Mouse (Mus musculus): Measurements from ENCODE around the gene Hspa1l. TPM values are rescaled to one million over a fixed set of nuclear protein-coding genes. Genes with fewer than 3 reads are reported as not detected.
"Not testable (repeated sequence)": the region's sequence is repeated elsewhere in the genome, so short reads cannot be mapped to it uniquely, and the experiment has no call there.

Hspa1l gene
- 1 to 10 TPM in 1 of 2 experiments, under 1 TPM in 1; 0.17 to 1.3 TPM for polyA plus RNA-seq (2017; shearing (Covaris generic))

GRCm38 (mm10) chr17:34972069-34972749 is at the start of gene Hspa1l, which contains the start of gene Hspa1a:
TSS of gene Hspa1l (plus strand) at chr17:34972703.
TSS of gene Hspa1a (minus strand) at chr17:34972156.
- peak; percentile 95 for ATAC-seq

- ATAC-seq: no peak
These were observed 49.6 kb upstream of the Hspa1l start for GRCm38 (mm10) chr17:34922939-34923338.

- no peak for ATAC-seq
These were observed 48.2 kb upstream of the Hspa1l start for GRCm38 (mm10) chr17:34924258-34924657.

GRCm38 (mm10) chr17:34927306-34928019 is 45.0 kb upstream of the Hspa1l start:
- ATAC-seq: no peak

GRCm38 (mm10) chr17:34928841-34929240 is 43.7 kb upstream of the Hspa1l start:
- ATAC-seq: no peak

GRCm38 (mm10) chr17:34931061-34931734 is 41.3 kb upstream of the Hspa1l start, which contains the start of gene Neu1:
TSS of gene Neu1 (plus strand) at chr17:34931253.
- ATAC-seq: peak; percentile 98

GRCm38 (mm10) chr17:34931735-34932098 is 40.8 kb upstream of the Hspa1l start:
- peak; percentile 22 for ATAC-seq

GRCm38 (mm10) chr17:34932287-34932686 is 40.2 kb upstream of the Hspa1l start:
- ATAC-seq: peak; percentile 29

GRCm38 (mm10) chr17:34934031-34934430 is 38.5 kb upstream of the Hspa1l start:
- ATAC-seq: no peak

GRCm38 (mm10) chr17:34934830-34935229 is 37.7 kb upstream of the Hspa1l start:
- ATAC-seq: no peak

- no peak for ATAC-seq
These were observed 34.5 kb upstream of the Hspa1l start for GRCm38 (mm10) chr17:34937960-34938505.

- ATAC-seq: no peak
These were observed 31.0 kb upstream of the Hspa1l start for GRCm38 (mm10) chr17:34941344-34942041.

GRCm38 (mm10) chr17:34943128-34943815 is 29.2 kb upstream of the Hspa1l start:
- ATAC-seq: no peak

- ATAC-seq: no peak
These were observed 28.1 kb upstream of the Hspa1l start for GRCm38 (mm10) chr17:34944362-34944761.

- ATAC-seq: no peak
These were observed 25.9 kb upstream of the Hspa1l start for GRCm38 (mm10) chr17:34946486-34947140.

- no peak for ATAC-seq
These were observed 24.9 kb upstream of the Hspa1l start for GRCm38 (mm10) chr17:34947606-34948005.

GRCm38 (mm10) chr17:34948721-34949552 is 23.6 kb upstream of the Hspa1l start:
- not testable (repeated sequence) for ATAC-seq

- ATAC-seq: no peak
These were observed 22.9 kb upstream of the Hspa1l start for GRCm38 (mm10) chr17:34949553-34949969.

- no peak for ATAC-seq
These were observed 21.7 kb upstream of the Hspa1l start for GRCm38 (mm10) chr17:34950514-34951455.
